Mouse (Mus musculus): Measurements from ENCODE around the gene Hist2h2be. TPM values are rescaled to one million over a fixed set of nuclear protein-coding genes. Genes with fewer than 3 reads are reported as not detected.
A peak's percentile ranks its signal among the peaks of the same experiment; 100 is the strongest.
"Not testable (repeated sequence)": the region's sequence is repeated elsewhere in the genome, so short reads cannot be mapped to it uniquely, and the experiment has no call there.

The Hist2h2be gene
- polyA plus RNA-seq, 1 experiment from 2014 or later = 13.5 TPM

- Histone ChIP-seq H3K36me3 (no peaks in the 10 kb centered on the region), H3K27ac (replicated peaks) (no peak overlapping the region), H3K4me1 (0 out of 2 replicates have a peak, but pooled peaks cover 4% of the 10 kb centered on the region), H3K4me3 (replicated peaks) (no peak overlapping the region), H3K9me3 (replicated peaks) (no peaks in the 10 kb centered on the region), H3K27me3 (no peaks in the 10 kb centered on the region), H3K9ac (no peak overlapping the region), H3K4me2 (replicated peaks) (no peak overlapping the region)
- 71% methylated on average over 4 of the region's 4 CpGs for WGBS
- no peak for ATAC-seq (ENCODE audit: insufficient number of reproducible peaks, low FRiP score, low TSS enrichment, low read depth)
Observed at GRCm38 (mm10) chr3:96230910-96231757, 10.2 kb downstream of the Hist2h2be start.

- H3K4me3 ChIP-seq (replicated peaks) = no peak overlapping the region
- no peaks in the 10 kb centered on the region for H3K27me3 ChIP-seq
- no peak overlapping the region for H3K27ac ChIP-seq (replicated peaks)
- H3K4me1 ChIP-seq = 0 out of 2 replicates have a peak, but pooled peaks cover 3% of the 10 kb centered on the region
- no peak overlapping the region for H3K4me2 ChIP-seq (replicated peaks)
- ATAC-seq (ENCODE audit: insufficient number of reproducible peaks, low FRiP score, low TSS enrichment, low read depth) = no peak
- H3K36me3 ChIP-seq = no peaks in the 10 kb centered on the region
- no peaks in the 10 kb centered on the region for H3K9me3 ChIP-seq (replicated peaks)
- no peak overlapping the region for H3K9ac ChIP-seq
- 54% methylated on average over 2 of the region's 2 CpGs for WGBS
Observed at GRCm38 (mm10) chr3:96231758-96232120, 10.8 kb downstream of the Hist2h2be start.

- Histone ChIP-seq H3K9ac (no peak overlapping the region), H3K36me3 (no peaks in the 10 kb centered on the region), H3K27me3 (no peaks in the 10 kb centered on the region), H3K4me1 (peaks cover 14% of the 10 kb centered on the region), H3K4me3 (replicated peaks) (no peak overlapping the region), H3K9me3 (replicated peaks) (no peaks in the 10 kb centered on the region), H3K4me2 (replicated peaks) (no peak overlapping the region), H3K27ac (replicated peaks) (no peak overlapping the region)
- no peak for ATAC-seq (ENCODE audit: insufficient number of reproducible peaks, low FRiP score, low TSS enrichment, low read depth)
- WGBS = 92% methylated on average over 2 of the region's 2 CpGs
Observed at GRCm38 (mm10) chr3:96234914-96235313, 14.0 kb downstream of the Hist2h2be start.

- Histone ChIP-seq H3K9me3 (replicated peaks) (no peaks in the 10 kb centered on the region), H3K27ac (replicated peaks) (no peak overlapping the region), H3K27me3 (no peaks in the 10 kb centered on the region), H3K36me3 (no peaks in the 10 kb centered on the region), H3K9ac (no peak overlapping the region), H3K4me2 (replicated peaks) (no peak overlapping the region), H3K4me3 (replicated peaks) (no peak overlapping the region), H3K4me1 (peaks cover 16% of the 10 kb centered on the region)
- WGBS = 53% methylated on average over 3 of the region's 3 CpGs
- ATAC-seq (ENCODE audit: insufficient number of reproducible peaks, low FRiP score, low TSS enrichment, low read depth) = no peak
Observed at GRCm38 (mm10) chr3:96235836-96236235, 14.9 kb downstream of the Hist2h2be start.

- H3K4me1 ChIP-seq = peaks cover 19% of the 10 kb centered on the region
- peak overlapping the region; percentile 50 for H3K4me2 ChIP-seq (replicated peaks)
- WGBS = 70% methylated on average over 4 of the region's 4 CpGs
- H3K9me3 ChIP-seq (replicated peaks) = no peaks in the 10 kb centered on the region
- no peak overlapping the region for H3K27ac ChIP-seq (replicated peaks)
- peak overlapping the region; percentile 45 for H3K4me3 ChIP-seq (replicated peaks)
- H3K36me3 ChIP-seq = no peaks in the 10 kb centered on the region
- H3K9ac ChIP-seq = peak overlapping the region; percentile 44; the same call in 1 of the 2 replicates
- no peak for ATAC-seq (ENCODE audit: insufficient number of reproducible peaks, low FRiP score, low TSS enrichment, low read depth)
- no peaks in the 10 kb centered on the region for H3K27me3 ChIP-seq
Observed at GRCm38 (mm10) chr3:96236834-96237334, 16.0 kb downstream of the Hist2h2be start.

GRCm38 (mm10) chr3:96237335-96237903 lies 16.5 kb downstream of the Hist2h2be start:
- peak overlapping the region; percentile 50 for H3K4me2 ChIP-seq (replicated peaks)
- ATAC-seq (ENCODE audit: insufficient number of reproducible peaks, low FRiP score, low TSS enrichment, low read depth) = no peak
- H3K27me3 ChIP-seq = no peaks in the 10 kb centered on the region
- peak overlapping the region; percentile 45 for H3K4me3 ChIP-seq (replicated peaks)
- no peaks in the 10 kb centered on the region for H3K9me3 ChIP-seq (replicated peaks)
- H3K9ac ChIP-seq = peak overlapping the region; percentile 44
- peak overlapping the region; percentile 65 for H3K27ac ChIP-seq (replicated peaks)
- H3K36me3 ChIP-seq = no peaks in the 10 kb centered on the region
- WGBS = 12% methylated on average over 7 of the region's 7 CpGs
- H3K4me1 ChIP-seq = peaks cover 21% of the 10 kb centered on the region

- H3K27me3 ChIP-seq = no peaks in the 10 kb centered on the region
- peak overlapping the region; percentile 80 for H3K27ac ChIP-seq (replicated peaks)
- no peak for ATAC-seq (ENCODE audit: insufficient number of reproducible peaks, low FRiP score, low TSS enrichment, low read depth)
- H3K9ac ChIP-seq = peak overlapping the region; percentile 44
- H3K9me3 ChIP-seq (replicated peaks) = no peaks in the 10 kb centered on the region
- H3K4me3 ChIP-seq (replicated peaks) = peak overlapping the region; percentile 45
- peaks cover 25% of the 10 kb centered on the region for H3K4me1 ChIP-seq
- no peaks in the 10 kb centered on the region for H3K36me3 ChIP-seq
- H3K4me2 ChIP-seq (replicated peaks) = peak overlapping the region; percentile 50
- WGBS = 1% methylated on average over 12 of the region's 12 CpGs
Observed at GRCm38 (mm10) chr3:96237904-96238511, 17.1 kb downstream of the Hist2h2be start.

GRCm38 (mm10) chr3:96238954-96239793 lies 18.3 kb downstream of the Hist2h2be start, which contains the start of gene Hist2h3c2:
TSS of gene Hist2h3c2 (minus strand) at chr3:96239127.
- Histone ChIP-seq H3K4me3 (replicated peaks) (peak within 1 kb of the TSS; percentile 45), H3K27ac (replicated peaks) (peak within 1 kb of the TSS; percentile 84), H3K4me2 (replicated peaks) (peak within 1 kb of the TSS; percentile 50), H3K9ac (peak within 1 kb of the TSS; percentile 44), H3K4me1 (peaks cover 29% of the 10 kb centered on the region)
- peak; percentile 92 for ATAC-seq (ENCODE audit: insufficient number of reproducible peaks, low FRiP score, low TSS enrichment, low read depth)
- not testable (repeated sequence) for H3K9me3 ChIP-seq (replicated peaks); H3K36me3 ChIP-seq; H3K27me3 ChIP-seq
- WGBS = 0% methylated on average over 14 of the region's 68 CpGs

GRCm38 (mm10) chr3:96239949-96240798 lies 19.3 kb downstream of the Hist2h2be start, which contains the start of gene Hist2h2aa2:
TSS of gene Hist2h2aa2 (minus strand) at chr3:96240276.
- ATAC-seq (ENCODE audit: insufficient number of reproducible peaks, low FRiP score, low TSS enrichment, low read depth) = peak; percentile 89
- H3K4me3 ChIP-seq (replicated peaks) = peak within 1 kb of the TSS; percentile 38

GRCm38 (mm10) chr3:96240799-96241197 lies 19.9 kb downstream of the Hist2h2be start:
- ATAC-seq (ENCODE audit: insufficient number of reproducible peaks, low FRiP score, low TSS enrichment, low read depth) = no peak
- no peaks in the 10 kb centered on the region for H3K36me3 ChIP-seq
- H3K4me2 ChIP-seq (replicated peaks) = peak overlapping the region; percentile 39
- H3K9ac ChIP-seq = peak overlapping the region; percentile 18; the same call in 1 of the 2 replicates
- WGBS = 76% methylated on average over 9 of the region's 9 CpGs
- peak overlapping the region; percentile 32 for H3K4me3 ChIP-seq (replicated peaks)
- H3K9me3 ChIP-seq (replicated peaks) = no peaks in the 10 kb centered on the region
- peak overlapping the region; percentile 91 for H3K27ac ChIP-seq (replicated peaks)
- no peaks in the 10 kb centered on the region for H3K27me3 ChIP-seq
- H3K4me1 ChIP-seq = peaks cover 34% of the 10 kb centered on the region

More at GRCm38 (mm10) chr3:96239949-96240798, 19.3 kb downstream of the Hist2h2be start, which contains the start of gene Hist2h2aa2:
- H3K9me3 ChIP-seq (replicated peaks); H3K27me3 ChIP-seq; H3K36me3 ChIP-seq: not testable (repeated sequence)
- WGBS = 3% methylated on average over 31 of the region's 85 CpGs
- peak within 1 kb of the TSS; percentile 39 for H3K4me2 ChIP-seq (replicated peaks)
- peak within 1 kb of the TSS; percentile 18; the same call in 1 of the 2 replicates for H3K9ac ChIP-seq
- peaks cover 34% of the 10 kb centered on the region for H3K4me1 ChIP-seq
- H3K27ac ChIP-seq (replicated peaks) = peak within 1 kb of the TSS; percentile 91

All from embryonic facial prominence, embryonic 15.5 days (tissue).